7 mouse cellular contexts compared by ENCODE assay signal in the genomic region with DNA sequence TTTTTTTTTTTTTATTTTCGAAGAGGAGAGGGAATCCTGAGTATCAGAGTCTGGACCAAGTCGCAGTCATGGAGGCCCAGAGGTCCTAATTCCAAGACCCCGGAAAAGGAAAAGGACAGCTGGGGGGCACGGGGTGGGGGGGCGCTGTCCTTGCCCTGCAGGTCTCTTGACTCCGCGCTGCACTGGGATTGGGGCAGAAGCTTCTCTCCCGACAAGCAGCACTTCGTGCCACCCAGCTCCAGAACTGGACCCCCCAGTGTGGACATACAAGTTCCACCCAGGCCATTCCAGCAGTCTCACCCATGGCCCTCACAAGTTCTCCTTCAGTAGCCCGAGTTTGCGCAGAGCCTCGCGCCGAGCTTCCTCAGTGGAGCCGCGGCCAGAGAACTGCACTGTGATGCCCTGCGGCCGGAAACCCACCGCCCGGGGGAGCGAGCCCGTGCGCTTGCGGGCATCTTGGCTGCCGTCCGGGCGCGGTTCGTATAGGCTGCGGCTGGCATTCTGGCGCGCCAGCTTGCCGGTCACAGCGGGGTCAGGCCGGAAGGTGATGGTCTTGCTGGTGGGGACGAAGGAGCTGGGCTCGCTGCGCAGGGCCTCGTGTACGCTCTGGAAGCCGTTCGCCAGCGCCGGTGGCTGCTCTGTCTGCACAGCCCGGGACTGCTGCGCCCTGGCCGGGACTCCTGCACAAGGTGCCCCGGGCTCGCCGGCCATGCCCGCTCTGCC. TPM values are rescaled to one million over a fixed set of nuclear protein-coding genes. Genes with fewer than 3 reads are reported as not detected.
DNase-seq lines count a peak whose midpoint lies in the region; ATAC-seq and TF ChIP-seq lines count a peak whose summit lies in the region.

No protein-coding gene starts in this region.

- no peak for TF ChIP-seq CTCF in lung, embryonic 14.5 days (IDR thresholded peaks at IDR 0.05; ENCODE audit: low read depth)
- no peak for TF ChIP-seq CTCF in lung, adult 2 months (IDR thresholded peaks at IDR 0.05; ENCODE audit: insufficient read depth, low read length)

- H3K27ac ChIP-seq in lung, embryonic 14.5 days (ENCODE audit: low read depth), result 0 out of 2 replicates have a peak overlapping the region, but pooled peaks have one; percentile 12
- H3K27ac ChIP-seq in heart, embryonic 14.5 days (replicated peaks in 1 of 2; ENCODE audit: control insufficient read depth in 1 of 2, insufficient read depth in 1 of 2, low read depth in 2 of 2, low read length in 2 of 2), result peak overlapping the region in 1 of 2 experiments; percentile 96; a peak in 2 of 4 replicates
- no peak overlapping the region for H3K27ac ChIP-seq in liver, embryonic 11.5 days (ENCODE audit: low read depth, low read length)
- no peak overlapping the region for H3K27ac ChIP-seq in neural tube, embryonic 15.5 days (replicated peaks)

- H3K4me2 ChIP-seq in lung, embryonic 14.5 days, result peak overlapping the region; percentile 90
- H3K4me2 ChIP-seq in heart, embryonic 14.5 days (ENCODE audit: low read length), result peak overlapping the region; percentile 76
- H3K4me2 ChIP-seq in liver, embryonic 11.5 days, result peak overlapping the region; percentile 73
- H3K4me2 ChIP-seq in neural tube, embryonic 15.5 days, result peak overlapping the region; percentile 87

- peak overlapping the region; percentile 57 for H3K9ac ChIP-seq in lung, embryonic 14.5 days
- H3K9ac ChIP-seq in heart, embryonic 14.5 days (ENCODE audit: low read length), result peak overlapping the region; percentile 78
- H3K9ac ChIP-seq in liver, embryonic 11.5 days (ENCODE audit: low read depth, low read length), result no peak overlapping the region
- peak overlapping the region; percentile 48 for H3K9ac ChIP-seq in neural tube, embryonic 15.5 days (replicated peaks)

- peak; percentile 76 for DNase-seq in lung, embryonic 14.5 days
- no peak for DNase-seq in lung, adult 2 months
- peak; percentile 69 for DNase-seq in embryo, embryonic 11 days
- peak; percentile 62 for DNase-seq in liver, embryonic 11.5 days (ENCODE audit: low spot score)
- DNase-seq in spleen, postnatal 36 days (ENCODE audit: low spot score in 2 of 2), result no peak

- 5% methylated on average over 51 of the region's 51 CpGs for WGBS in lung, embryonic 14.5 days
- 23% methylated on average over 51 of the region's 51 CpGs for WGBS in lung, adult 2 months
- 6% methylated on average over 51 of the region's 51 CpGs for WGBS in heart, embryonic 14.5 days
- 8% methylated on average over 51 of the region's 51 CpGs for WGBS in liver, embryonic 11.5 days
- 12% methylated on average over 51 of the region's 51 CpGs for WGBS in neural tube, embryonic 15.5 days

- peak; percentile 78 for ATAC-seq in lung, embryonic 14.5 days (ENCODE audit: insufficient read depth)
- peak; percentile 51 for ATAC-seq in heart, embryonic 14.5 days (ENCODE audit: insufficient number of reproducible peaks, insufficient read depth, low FRiP score, low read depth)
- ATAC-seq in liver, embryonic 11.5 days (replicated peaks; ENCODE audit: low FRiP score), result no peak; the same call in 1 of the 2 replicates
- peak; percentile 86 for ATAC-seq in neural tube, embryonic 15.5 days (ENCODE audit: low FRiP score)

- peaks cover 14% of the 10 kb centered on the region; the same call in 1 of the 2 replicates for H3K27me3 ChIP-seq in lung, embryonic 14.5 days (ENCODE audit: insufficient read depth, low read length)
- H3K27me3 ChIP-seq in heart, embryonic 14.5 days (ENCODE audit: control insufficient read depth, insufficient read depth, low read length), result no peaks in the 10 kb centered on the region
- peaks cover 48% of the 10 kb centered on the region for H3K27me3 ChIP-seq in liver, embryonic 11.5 days (replicated peaks; ENCODE audit: control insufficient read depth, insufficient read depth, low read length)
- H3K27me3 ChIP-seq in neural tube, embryonic 15.5 days (replicated peaks), result peaks cover 18% of the 10 kb centered on the region; the same call in 1 of the 2 replicates

- H3K4me3 ChIP-seq in lung, embryonic 14.5 days (ENCODE audit: low read depth, low read length), result peak overlapping the region; percentile 43
- no peak overlapping the region for H3K4me3 ChIP-seq in lung, adult 2 months (replicated peaks; ENCODE audit: extremely low read depth, low read depth, low read length)
- H3K4me3 ChIP-seq in heart, embryonic 14.5 days (ENCODE audit: control insufficient read depth in 1 of 2, insufficient read depth in 1 of 2, low read depth in 1 of 2, low read length in 2 of 2), result peak overlapping the region; percentile 35 to 40
- peak overlapping the region; percentile 50 for H3K4me3 ChIP-seq in liver, embryonic 11.5 days (ENCODE audit: low read depth, low read length)
- peak overlapping the region; percentile 46 for H3K4me3 ChIP-seq in neural tube, embryonic 15.5 days (replicated peaks)

- peaks cover 16% of the 10 kb centered on the region; the same call in 1 of the 2 replicates for H3K4me1 ChIP-seq in lung, embryonic 14.5 days (ENCODE audit: insufficient read depth)
- peaks cover 4% of the 10 kb centered on the region for H3K4me1 ChIP-seq in lung, adult 2 months (ENCODE audit: control insufficient read depth, insufficient read depth, low read length)
- H3K4me1 ChIP-seq in heart, embryonic 14.5 days (ENCODE audit: control insufficient read depth in 2 of 2, insufficient read depth in 2 of 2, low read length in 2 of 2), result peaks cover 18 to 36% of the 10 kb centered on the region in 2 experiments
- peaks cover 5% of the 10 kb centered on the region; the same call in 1 of the 2 replicates for H3K4me1 ChIP-seq in liver, embryonic 11.5 days (replicated peaks; ENCODE audit: control insufficient read depth, insufficient read depth, low read length)
- H3K4me1 ChIP-seq in neural tube, embryonic 15.5 days, result peaks cover 11% of the 10 kb centered on the region

- TF ChIP-seq POLR2A in lung, adult 2 months (IDR thresholded peaks at IDR 0.05; ENCODE audit: borderline replicate concordance, extremely low read depth, low read depth, low read length), result no peak

- no peaks in the 10 kb centered on the region for H3K9me3 ChIP-seq in lung, embryonic 14.5 days (ENCODE audit: low read depth, low read length)
- no peaks in the 10 kb centered on the region; the same call in 1 of the 2 replicates for H3K9me3 ChIP-seq in heart, embryonic 14.5 days (ENCODE audit: control insufficient read depth, low read length)
- no peaks in the 10 kb centered on the region for H3K9me3 ChIP-seq in liver, embryonic 11.5 days (ENCODE audit: control insufficient read depth, low read length)
- no peaks in the 10 kb centered on the region for H3K9me3 ChIP-seq in neural tube, embryonic 15.5 days (replicated peaks)

- H3K36me3 ChIP-seq in lung, embryonic 14.5 days (ENCODE audit: insufficient read depth), result no peaks in the 10 kb centered on the region
- H3K36me3 ChIP-seq in heart, embryonic 14.5 days (ENCODE audit: control insufficient read depth, insufficient read depth, low read length), result 0 out of 2 replicates have a peak, but pooled peaks cover 3% of the 10 kb centered on the region
- no peaks in the 10 kb centered on the region for H3K36me3 ChIP-seq in liver, embryonic 11.5 days (ENCODE audit: control insufficient read depth, insufficient read depth, low read length)
- no peaks in the 10 kb centered on the region for H3K36me3 ChIP-seq in neural tube, embryonic 15.5 days

RNA-seq across cellular contexts. Expression of gene Proser2, which starts 29.8 kb away (rescaled TPM):
- 4.9 and 5.9 TPM in 2 replicates for polyA plus RNA-seq in lung, embryonic 14.5 days (2014; fragmentation: Nextera tagmentation; extraction: Ambion mirVana)
- polyA plus RNA-seq in lung, adult 2 months (2012; rRNA removed), result 7.2 and 10.2 TPM in 2 replicates
- 11.3 and 14.8 TPM in 2 replicates for polyA plus RNA-seq in heart, embryonic 14.5 days (2014; fragmentation: Nextera tagmentation; extraction: Ambion mirVana)
- 8.9 and 10.3 TPM in 2 replicates for polyA plus RNA-seq in liver, embryonic 11.5 days (2014; fragmentation: Nextera tagmentation; extraction: Ambion mirVana)
- polyA plus RNA-seq in neural tube, embryonic 15.5 days (2015; fragmentation: Nextera tagmentation; extraction: Ambion mirVana), result 14.5 and 18.8 TPM in 2 replicates

Comparison
In these comparisons a context has a peak if more than half of its experiments do, and no peak if none do; other contexts are left out.
1. DNase-seq: peak in lung, embryonic 14.5 days (single experiment), embryo, embryonic 11 days (single experiment) and liver, embryonic 11.5 days (single experiment); none in lung, adult 2 months (single experiment) and spleen, postnatal 36 days (0 of 2).
2. Peak in every context shown above with its lines, with median percentiles within 50 percentile points of each other: H3K4me2 ChIP-seq.